Mouse (Mus musculus): ENCODE data around the gene Cryga. TPM values are rescaled to one million over a fixed set of nuclear protein-coding genes. Genes with fewer than 3 reads are reported as not detected.
"Not testable (repeated sequence)": the region's sequence is repeated elsewhere in the genome, so short reads cannot be mapped to it uniquely, and the experiment has no call there.

Cryga gene
- total RNA-seq, 4 experiments from 2014 or later: not detected

- DNase-seq: peak; percentile 73
Observed at GRCm38 (mm10) chr1:65090370-65090769, 12.8 kb downstream of the Cryga start.

- no peak for DNase-seq
Observed at GRCm38 (mm10) chr1:65088567-65089356, 14.4 kb downstream of the Cryga start.

GRCm38 (mm10) chr1:65082188-65082587 lies 21.0 kb downstream of the Cryga start, which contains the start of gene Crygb:
Gene Crygb (minus strand): TSS chr1:65082288.
- DNase-seq: no peak

GRCm38 (mm10) chr1:65075607-65076006 lies 27.6 kb downstream of the Cryga start:
- no peak for DNase-seq

GRCm38 (mm10) chr1:65073589-65073988 lies 29.6 kb downstream of the Cryga start, which contains the start of gene Crygc:
Gene Crygc (minus strand): TSS chr1:65073689.
- DNase-seq: no peak

DNA sequence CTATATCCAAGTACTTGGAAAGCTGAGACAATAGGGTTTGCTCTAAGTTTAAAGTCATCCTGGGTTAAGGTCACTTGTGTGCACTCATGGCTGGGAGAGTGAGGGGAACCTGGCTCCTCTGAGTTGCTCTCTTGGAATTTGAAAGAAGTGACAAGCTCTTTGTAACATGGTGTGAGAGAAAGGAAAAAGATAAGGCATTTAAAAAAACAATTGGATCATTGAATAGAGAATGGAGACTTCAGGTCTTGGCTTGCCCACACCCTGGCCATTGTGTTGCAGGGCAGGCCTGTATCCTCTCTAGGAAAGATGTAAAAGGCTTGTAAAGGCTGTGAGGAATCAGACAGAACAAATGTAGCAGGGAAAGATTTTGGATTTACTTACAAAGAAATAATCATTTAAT lies 35.3 kb downstream of the Cryga start:
- no peak for DNase-seq

DNA sequence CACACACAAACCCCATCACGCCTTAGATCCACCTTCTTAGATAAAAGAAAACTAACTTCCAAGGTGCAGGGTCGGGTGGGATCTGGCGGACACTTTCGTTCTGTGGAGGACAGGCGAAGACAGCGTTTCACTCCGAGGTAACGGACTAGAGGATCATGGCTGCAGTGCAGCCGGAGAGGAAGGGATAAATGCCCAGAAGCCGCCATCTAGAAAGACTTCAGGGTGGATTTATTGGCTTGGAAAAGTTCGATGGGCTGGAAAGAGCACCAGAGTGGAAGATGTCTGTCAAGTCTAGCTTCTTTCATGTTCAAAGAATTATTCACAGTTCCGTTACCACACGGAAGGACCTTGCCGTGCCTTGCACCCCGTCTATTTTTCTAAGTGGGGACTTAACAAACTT lies 39.0 kb downstream of the Cryga start:
- no peak for DNase-seq

GRCm38 (mm10) chr1:65063352-65063751 lies 39.8 kb downstream of the Cryga start, which contains the start of gene Crygd:
Gene Crygd (minus strand): TSS chr1:65063452.
- no peak for DNase-seq

GRCm38 (mm10) chr1:65052140-65052539 lies 51.0 kb downstream of the Cryga start:
- no peak for DNase-seq

- no peak for DNase-seq
Observed at GRCm38 (mm10) chr1:65051696-65052095, 51.5 kb downstream of the Cryga start.

- not testable (repeated sequence) for DNase-seq
Observed at GRCm38 (mm10) chr1:65050952-65051351, 52.2 kb downstream of the Cryga start, which contains the start of gene Cryge. Gene Cryge (minus strand): TSS chr1:65051149.

Other genes starting within 250 kb of the Cryga start
- gene Plekhm3, start 146.5 kb downstream of the Cryga start, total RNA-seq (2022): 10 to 100 TPM; 21.0 to 40.6 (median 31.8) TPM
- gene Akr1cl, start 70.6 kb downstream of the Cryga start, total RNA-seq (2022): 1,000 to 10,000 TPM; 1,428 to 2,043 (median 1,710) TPM
- gene Cryge, start 52.2 kb downstream of the Cryga start, total RNA-seq (2022): under 1 TPM in 3 of 4 experiments, not detected in 1; 0.38 to 0.62 (median 0.49) TPM
- under 1 TPM in 1 of 4 experiments, not detected in 3; 0.44 TPM for gene Crygd, start 39.9 kb downstream of the Cryga start, total RNA-seq (2022)
- gene Crygc, start 29.7 kb downstream of the Cryga start, total RNA-seq (2022): not detected
- not detected for gene Crygb, start 21.1 kb downstream of the Cryga start, total RNA-seq (2022)
- gene Gm28845, start 16.2 kb upstream of the Cryga start, total RNA-seq (2022): not detected
- 1 to 10 TPM in 2 of 4 experiments, not detected in 2; 3.1 to 3.4 TPM for gene D630023F18Rik, start 19.8 kb upstream of the Cryga start, total RNA-seq (2022)
- 100 to 1,000 TPM; 588 to 738 (median 679) TPM for gene Idh1, start 83.1 kb upstream of the Cryga start, total RNA-seq (2022)
- gene Pikfyve, start 83.3 kb upstream of the Cryga start, total RNA-seq (2022): 10 to 100 TPM; 36.5 to 49.2 (median 40.3) TPM
- gene Pth2r, start 178.7 kb upstream of the Cryga start, total RNA-seq (2022): not detected